ENCODE assay signal across 20 mouse cellular contexts in genomic region chr5:124481714-124482113, GRCm38 (mm10). TPM values are rescaled to one million over a fixed set of nuclear protein-coding genes. Genes with fewer than 3 reads are reported as not detected.
DNase-seq lines count a peak whose midpoint lies in the region; ATAC-seq and TF ChIP-seq lines count a peak whose summit lies in the region.
"Had no signal": no experiment of that assay in that cellular context is flagged by ENCODE, and none has a peak within 500 bp of the region (broad histone marks: within the 10 kb centered on the region; RNA-seq: fewer than 3 reads in every experiment).

No protein-coding gene starts in this region.

- H3K4me1 ChIP-seq in E14TG2a.4 (replicated peaks; ENCODE audit: low read depth, low read length), result peaks cover 42% of the 10 kb centered on the region
- peaks cover 0 to 17% of the 10 kb centered on the region in 2 experiments; a peak in 2 of 4 replicates for H3K4me1 ChIP-seq in MEL (ENCODE audit: control insufficient read depth in 1 of 2, insufficient read depth in 2 of 2, low read length in 2 of 2)
- H3K4me1 ChIP-seq in hindbrain, embryonic 13.5 days (replicated peaks), result peaks cover 36% of the 10 kb centered on the region

- TF ChIP-seq CTCF in layer of hippocampus, adult 2 months (conservative IDR thresholded peaks at IDR 0.05), result no peak
- no peak for TF ChIP-seq CTCF in E14TG2a.4 (conservative IDR thresholded peaks at IDR 0.05; ENCODE audit: low read length)
- no peak for TF ChIP-seq CTCF in MEL (IDR thresholded peaks at IDR 0.05 in 2 of 3, conservative IDR thresholded peaks at IDR 0.05 in 1 of 3; ENCODE audit: control insufficient read depth in 1 of 3, insufficient read depth in 1 of 3, low read depth in 2 of 3, low read length in 3 of 3, poor library complexity in 1 of 3, severe bottlenecking in 1 of 3)

- H3K36me3 ChIP-seq in E14TG2a.4 (ENCODE audit: insufficient read depth, low read length), result peaks cover 9% of the 10 kb centered on the region; the same call in 1 of the 2 replicates
- peaks cover 0 to 7% of the 10 kb centered on the region in 2 experiments; a peak in 2 of 4 replicates for H3K36me3 ChIP-seq in MEL (ENCODE audit: control insufficient read depth in 1 of 2, insufficient read depth in 2 of 2, low read length in 2 of 2)
- no peaks in the 10 kb centered on the region for H3K36me3 ChIP-seq in hindbrain, embryonic 13.5 days
- H3K36me3 ChIP-seq: heart, embryonic 10.5 days had no signal

- DNase-seq in layer of hippocampus, adult 2 months (ENCODE audit: low spot score in 2 of 2), result no peak
- DNase-seq in layer of hippocampus, adult 9-11 months, result no peak
- DNase-seq in MEL (ENCODE audit: low read depth, low spot score), result peak; percentile 25
- no peak for DNase-seq in natural killer cell, adult 2 months (ENCODE audit: low spot score in 2 of 2)
- DNase-seq: adrenal gland, adult 8-10 months; adrenal gland, postnatal 25 days; cerebellum, adult 11-12 months; cerebellum, adult 9-10 months; cerebellum, postnatal 14 days had no signal

- TF ChIP-seq EP300 in MEL (IDR thresholded peaks at IDR 0.05; ENCODE audit: low read depth in 1 of 2, low read length in 2 of 2), result no peak

- H3K9me3 ChIP-seq in E14TG2a.4 (ENCODE audit: low read length) (no peaks in the 10 kb centered on the region), MEL (replicated peaks; ENCODE audit: insufficient read depth, low read length) (no peaks in the 10 kb centered on the region)
- H3K9me3 ChIP-seq in hindbrain, embryonic 13.5 days, result no peaks in the 10 kb centered on the region
- H3K9me3 ChIP-seq: forebrain, embryonic 10.5 days; forebrain, embryonic 13.5 days; heart, embryonic 10.5 days had no signal

- H3K4me2 ChIP-seq in hindbrain, embryonic 13.5 days, result no peak overlapping the region

- no peak overlapping the region for H3K4me3 ChIP-seq in layer of hippocampus, adult 2 months
- H3K4me3 ChIP-seq in E14TG2a.4 (replicated peaks; ENCODE audit: low read length), result peak overlapping the region; percentile 84; the same call in 1 of the 2 replicates
- H3K4me3 ChIP-seq in MEL (ENCODE audit: control insufficient read depth in 1 of 2, insufficient read depth in 1 of 2, low read depth in 2 of 2, low read length in 2 of 2), result no peak overlapping the region
- no peak overlapping the region for H3K4me3 ChIP-seq in hindbrain, embryonic 13.5 days

- H3K79me2 ChIP-seq in MEL (ENCODE audit: control insufficient read depth, insufficient read depth, low read length, poor library complexity), result peaks cover 13% of the 10 kb centered on the region

- no peak for ATAC-seq in hindbrain, embryonic 13.5 days (ENCODE audit: low FRiP score)
- ATAC-seq: activated CD4-positive, CD25-positive, alpha-beta regulatory T cell, adult 4 months; CD4-positive, CD25-positive, alpha-beta regulatory T cell, adult 4 months; forebrain, embryonic 13.5 days; forebrain, embryonic 16.5 days; hindbrain, postnatal 0 days; inflammation-experienced regulatory T-cells, adult 6 months; intestine, embryonic 16.5 days had no signal

- no peak for TF ChIP-seq POLR2A in MEL (IDR thresholded peaks at IDR 0.05; ENCODE audit: control insufficient read depth in 1 of 2, insufficient read depth in 1 of 2, low read depth in 1 of 2, low read length in 2 of 2, poor library complexity in 1 of 2)

- TF ChIP-seq RAD21 in MEL (IDR thresholded peaks at IDR 0.05; ENCODE audit: low read depth, low read length), result no peak

- 91% methylated on average over 4 of the region's 4 CpGs for WGBS in hindbrain, embryonic 13.5 days

- 0 out of 2 replicates have a peak overlapping the region, but pooled peaks have one; percentile 100 for H3K27ac ChIP-seq in layer of hippocampus, adult 2 months
- no peak overlapping the region for H3K27ac ChIP-seq in MEL (ENCODE audit: control insufficient read depth, low read depth, low read length)
- H3K27ac ChIP-seq in hindbrain, embryonic 13.5 days, result no peak overlapping the region

- H3K27me3 ChIP-seq in E14TG2a.4 (ENCODE audit: insufficient read depth, low read length), result no peaks in the 10 kb centered on the region
- H3K27me3 ChIP-seq in MEL (ENCODE audit: control insufficient read depth in 1 of 2, insufficient read depth in 2 of 2, low read length in 2 of 2), result no peaks in the 10 kb centered on the region
- no peaks in the 10 kb centered on the region for H3K27me3 ChIP-seq in hindbrain, embryonic 13.5 days
- H3K27me3 ChIP-seq: forebrain, embryonic 13.5 days had no signal

- no peak overlapping the region for H3K9ac ChIP-seq in MEL (ENCODE audit: control insufficient read depth, low read depth, low read length, poor library complexity, severe bottlenecking)
- H3K9ac ChIP-seq in hindbrain, embryonic 13.5 days, result no peak overlapping the region

TF ChIP-seq in MEL, 35 proteins besides CTCF, POLR2A, EP300 and RAD21:
- TF ChIP-seq RCOR1 (IDR thresholded peaks at IDR 0.05; ENCODE audit: low read depth, low read length) (peak; percentile 94), UBTF (IDR thresholded peaks at IDR 0.05; ENCODE audit: borderline replicate concordance, insufficient read depth, low read depth, low read length) (no peak)

RNA-seq across cellular contexts. Expression of gene Snrnp35, which starts 1.2 kb away (rescaled TPM):
- total RNA-seq in layer of hippocampus, adult 2 months (2021), result 10 to 100 TPM; 25.7 to 25.9 TPM
- total RNA-seq in MEL (2012; rRNA removed), result 11.7 and 12.2 TPM in 2 replicates
- 10 to 100 TPM in 1 of 2 experiments, not detected in 1; 18.3 TPM for polyA plus RNA-seq in MEL (2012; ENCODE audit: insufficient read depth in 1 of 2, insufficient read length in 2 of 2, low read depth in 1 of 2, low replicate concordance in 2 of 2, missing spikeins in 1 of 2)
- polyA plus RNA-seq in hindbrain, embryonic 13.5 days (2015; fragmentation: Nextera tagmentation; extraction: Ambion mirVana), result 22.5 and 27.5 TPM in 2 replicates

RNA-seq across cellular contexts. Expression of gene Rilpl2, which starts 3.5 kb away (rescaled TPM):
- total RNA-seq in layer of hippocampus, adult 2 months (2021), result 10 to 100 TPM; 19.3 TPM
- 12.1 and 13.4 TPM in 2 replicates for total RNA-seq in MEL (2012; rRNA removed)
- polyA plus RNA-seq in MEL (2012; ENCODE audit: insufficient read depth in 1 of 2, insufficient read length in 2 of 2, low read depth in 1 of 2, low replicate concordance in 2 of 2, missing spikeins in 1 of 2), result 10 to 100 TPM in 1 of 2 experiments, not detected in 1; 14.3 TPM
- 21.2 and 23.8 TPM in 2 replicates for polyA plus RNA-seq in hindbrain, embryonic 13.5 days (2015; fragmentation: Nextera tagmentation; extraction: Ambion mirVana)

RNA-seq across cellular contexts. Expression of gene Kmt5a, which starts 42.0 kb away (rescaled TPM):
- total RNA-seq in layer of hippocampus, adult 2 months (2021), result 10 to 100 TPM; 55.8 to 70.3 TPM
- total RNA-seq in MEL (2012; rRNA removed), result 104 and 110 TPM in 2 replicates
- polyA plus RNA-seq in MEL (2012; ENCODE audit: insufficient read depth in 1 of 2, insufficient read length in 2 of 2, low read depth in 1 of 2, low replicate concordance in 2 of 2, missing spikeins in 1 of 2), result 100 to 1,000 TPM in 1 of 2 experiments, 10 to 100 TPM in 1; 88.6 to 243 TPM
- polyA plus RNA-seq in hindbrain, embryonic 13.5 days (2015; fragmentation: Nextera tagmentation; extraction: Ambion mirVana), result 18.0 and 20.6 TPM in 2 replicates

RNA-seq across cellular contexts. Expression of gene Rilpl1, which starts 49.5 kb away (rescaled TPM):
- total RNA-seq in layer of hippocampus, adult 2 months (2021), result 10 to 100 TPM; 69.1 to 78.2 TPM
- total RNA-seq in MEL (2012; rRNA removed), result 5.0 and 5.7 TPM in 2 replicates
- polyA plus RNA-seq in MEL (2012; ENCODE audit: insufficient read depth in 1 of 2, insufficient read length in 2 of 2, low read depth in 1 of 2, low replicate concordance in 2 of 2, missing spikeins in 1 of 2), result 1 to 10 TPM in 1 of 2 experiments, not detected in 1; 8.6 TPM
- 11.5 and 12.1 TPM in 2 replicates for polyA plus RNA-seq in hindbrain, embryonic 13.5 days (2015; fragmentation: Nextera tagmentation; extraction: Ambion mirVana)

RNA-seq across cellular contexts. Expression of gene Sbno1, which starts 55.9 kb away (rescaled TPM):
- 100 to 1,000 TPM; 157 to 166 TPM for total RNA-seq in layer of hippocampus, adult 2 months (2021)
- 38.8 and 39.3 TPM in 2 replicates for total RNA-seq in MEL (2012; rRNA removed)
- 100 to 1,000 TPM in 1 of 2 experiments, 10 to 100 TPM in 1; 32.4 to 500 TPM for polyA plus RNA-seq in MEL (2012; ENCODE audit: insufficient read depth in 1 of 2, insufficient read length in 2 of 2, low read depth in 1 of 2, low replicate concordance in 2 of 2, missing spikeins in 1 of 2)
- polyA plus RNA-seq in hindbrain, embryonic 13.5 days (2015; fragmentation: Nextera tagmentation; extraction: Ambion mirVana), result 108 and 115 TPM in 2 replicates
